18 mouse cellular contexts compared by ENCODE assay signal in the genomic region with DNA sequence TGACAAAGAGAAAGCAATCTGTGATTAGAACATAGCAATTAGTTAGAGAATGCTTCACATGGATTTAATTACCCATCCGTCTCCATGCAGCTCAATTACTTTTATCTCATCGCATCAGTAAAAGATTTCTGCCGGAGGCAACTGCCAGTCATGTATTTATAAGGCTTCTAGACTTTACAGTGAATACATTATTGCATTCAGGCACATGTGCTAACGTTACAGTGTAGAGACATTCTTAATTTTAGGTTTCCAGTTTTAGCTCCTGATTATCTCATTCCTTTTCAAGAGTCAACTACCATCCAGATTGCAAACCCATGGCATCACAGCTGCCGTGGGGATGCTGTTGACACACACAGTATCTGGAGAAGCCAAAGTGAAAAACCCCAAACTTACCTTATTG.
A peak's percentile ranks its signal among the peaks of the same experiment; 100 is the strongest.
DNase-seq lines count a peak whose midpoint lies in the region; ATAC-seq lines count a peak whose summit lies in the region.
"Had no signal": no experiment of that assay in that cellular context is flagged by ENCODE, and none has a peak within 500 bp of the region (broad histone marks: within the 10 kb centered on the region; RNA-seq: fewer than 3 reads in every experiment).

No protein-coding gene starts in this region.

- no peak overlapping the region for H3K4me3 ChIP-seq in hindbrain, embryonic 14.5 days (replicated peaks; ENCODE audit: low read length)
- H3K4me3 ChIP-seq in hindbrain, embryonic 11.5 days (ENCODE audit: low read depth, low read length) = no peak overlapping the region
- H3K4me3 ChIP-seq in midbrain, embryonic 14.5 days (replicated peaks; ENCODE audit: low read depth, low read length) = no peak overlapping the region
- H3K4me3 ChIP-seq: erythroblast, embryonic 14.5 days; gastrocnemius, adult 2 months; limb, embryonic 13.5 days had no signal

- peak; percentile 37; the same call in 1 of the 2 replicates for ATAC-seq in hindbrain, embryonic 14.5 days (ENCODE audit: low FRiP score)
- no peak for ATAC-seq in hindbrain, embryonic 11.5 days (ENCODE audit: low FRiP score)
- no peak for ATAC-seq in midbrain, embryonic 14.5 days (ENCODE audit: low FRiP score, low TSS enrichment)
- no peak for ATAC-seq in CD4-positive, CD25-positive, alpha-beta regulatory T cell, adult 4 months
- ATAC-seq: intestine, embryonic 16.5 days had no signal

- H3K27ac ChIP-seq in hindbrain, embryonic 14.5 days = peak overlapping the region; percentile 3; the same call in 1 of the 2 replicates
- no peak overlapping the region for H3K27ac ChIP-seq in hindbrain, embryonic 11.5 days (ENCODE audit: low read depth, low read length)
- H3K27ac ChIP-seq in midbrain, embryonic 14.5 days (replicated peaks; ENCODE audit: low read depth, low read length) = 0 out of 2 replicates have a peak overlapping the region, but pooled peaks have one; percentile 20
- H3K27ac ChIP-seq: gastrocnemius, adult 2 months; limb, embryonic 13.5 days had no signal

- no peaks in the 10 kb centered on the region for H3K36me3 ChIP-seq in hindbrain, embryonic 14.5 days (replicated peaks; ENCODE audit: control insufficient read depth, insufficient read depth)
- H3K36me3 ChIP-seq in hindbrain, embryonic 11.5 days (ENCODE audit: control insufficient read depth, insufficient read depth, low read length) = no peaks in the 10 kb centered on the region
- no peaks in the 10 kb centered on the region for H3K36me3 ChIP-seq in midbrain, embryonic 14.5 days (ENCODE audit: control insufficient read depth, insufficient read depth, low read length)
- H3K36me3 ChIP-seq: limb, embryonic 13.5 days had no signal

- no peaks in the 10 kb centered on the region for H3K9me3 ChIP-seq in hindbrain, embryonic 14.5 days (ENCODE audit: control insufficient read depth, low read length)
- H3K9me3 ChIP-seq in hindbrain, embryonic 11.5 days (ENCODE audit: control insufficient read depth, low read length) = no peaks in the 10 kb centered on the region
- H3K9me3 ChIP-seq in midbrain, embryonic 14.5 days (ENCODE audit: control insufficient read depth, low read length) = no peaks in the 10 kb centered on the region
- H3K9me3 ChIP-seq: limb, embryonic 13.5 days had no signal

- H3K9ac ChIP-seq in hindbrain, embryonic 14.5 days = no peak overlapping the region
- H3K9ac ChIP-seq in hindbrain, embryonic 11.5 days (ENCODE audit: low read depth, low read length) = no peak overlapping the region
- no peak overlapping the region for H3K9ac ChIP-seq in midbrain, embryonic 14.5 days (replicated peaks; ENCODE audit: low read length)
- H3K9ac ChIP-seq: limb, embryonic 13.5 days had no signal

- WGBS in hindbrain, embryonic 14.5 days = 40% methylated on average over 5 of the region's 5 CpGs
- WGBS in hindbrain, embryonic 11.5 days = 77% methylated on average over 5 of the region's 5 CpGs
- WGBS in midbrain, embryonic 14.5 days = 44% methylated on average over 5 of the region's 5 CpGs

- no peak overlapping the region for H3K4me2 ChIP-seq in hindbrain, embryonic 14.5 days (replicated peaks)
- no peak overlapping the region for H3K4me2 ChIP-seq in hindbrain, embryonic 11.5 days (replicated peaks; ENCODE audit: low read depth, low read length)
- H3K4me2 ChIP-seq in midbrain, embryonic 14.5 days (ENCODE audit: low read length) = no peak overlapping the region
- H3K4me2 ChIP-seq: limb, embryonic 13.5 days had no signal

- DNase-seq in hindbrain, embryonic 14.5 days (ENCODE audit: low spot score) = peak; percentile 49
- no peak for DNase-seq in hindbrain, embryonic 11.5 days (ENCODE audit: low spot score)
- DNase-seq in right cerebral cortex, postnatal 10 days (ENCODE audit: low spot score in 2 of 2) = peak; percentile 40 to 66
- DNase-seq in right cerebral cortex, postnatal 4 days = no peak
- DNase-seq in midbrain, embryonic 14.5 days = peak; percentile 73
- DNase-seq in urinary bladder, postnatal 14 days (ENCODE audit: low spot score) = no peak
- DNase-seq in kidney, postnatal 25 days = no peak
- DNase-seq: adrenal gland, postnatal 36 days; cerebellum, adult 18-20 months; gastrocnemius, adult 2 months; heart, postnatal 14 days; kidney, postnatal 14 days; lung, adult 18-20 months; lung, postnatal 4 days had no signal

- H3K4me1 ChIP-seq in hindbrain, embryonic 14.5 days (replicated peaks; ENCODE audit: control insufficient read depth, insufficient read depth, low read length) = 0 out of 2 replicates have a peak, but pooled peaks cover 4% of the 10 kb centered on the region
- H3K4me1 ChIP-seq in hindbrain, embryonic 11.5 days (replicated peaks; ENCODE audit: control insufficient read depth, insufficient read depth, low read length) = no peaks in the 10 kb centered on the region
- H3K4me1 ChIP-seq in midbrain, embryonic 14.5 days (ENCODE audit: control insufficient read depth, insufficient read depth, low read length) = 0 out of 2 replicates have a peak, but pooled peaks cover 6% of the 10 kb centered on the region

- H3K27me3 ChIP-seq in hindbrain, embryonic 14.5 days (ENCODE audit: control insufficient read depth, insufficient read depth, low read length) = no peaks in the 10 kb centered on the region
- no peaks in the 10 kb centered on the region for H3K27me3 ChIP-seq in hindbrain, embryonic 11.5 days (ENCODE audit: control insufficient read depth, insufficient read depth, low read length)
- no peaks in the 10 kb centered on the region for H3K27me3 ChIP-seq in midbrain, embryonic 14.5 days (ENCODE audit: control insufficient read depth, insufficient read depth, low read length)
- H3K27me3 ChIP-seq: limb, embryonic 13.5 days had no signal

Comparison
In these comparisons a context has a peak if more than half of its experiments do, and no peak if none do; other contexts are left out.
1. DNase-seq: peak in hindbrain, embryonic 14.5 days (single experiment), right cerebral cortex, postnatal 10 days (2 of 2) and midbrain, embryonic 14.5 days (single experiment); none in hindbrain, embryonic 11.5 days (single experiment), right cerebral cortex, postnatal 4 days (single experiment), urinary bladder, postnatal 14 days (single experiment) and kidney, postnatal 25 days (0 of 2).